Mouse (Mus musculus) olfactory bulb, adult 2 months (tissue): ENCODE measurements around the gene Atp5d.

Experiments
- CTCF ChIP-seq: fragments of 200-500 bp; IDR thresholded peaks from 2 replicates; pipeline ENCODE4 v1.5.1; 2012; ENCODE audit warnings: low read depth, mild to moderate bottlenecking, low read length, moderate library complexity; ENCODE audit not compliant: insufficient read depth
- POLR2A ChIP-seq: fragments of 200-500 bp; IDR thresholded peaks from 2 replicates; pipeline ENCODE4 v1.6.1; 2012; ENCODE audit warnings: mild to moderate bottlenecking, low read depth, low read length, moderate library complexity; ENCODE audit not compliant: insufficient read depth

DNA sequence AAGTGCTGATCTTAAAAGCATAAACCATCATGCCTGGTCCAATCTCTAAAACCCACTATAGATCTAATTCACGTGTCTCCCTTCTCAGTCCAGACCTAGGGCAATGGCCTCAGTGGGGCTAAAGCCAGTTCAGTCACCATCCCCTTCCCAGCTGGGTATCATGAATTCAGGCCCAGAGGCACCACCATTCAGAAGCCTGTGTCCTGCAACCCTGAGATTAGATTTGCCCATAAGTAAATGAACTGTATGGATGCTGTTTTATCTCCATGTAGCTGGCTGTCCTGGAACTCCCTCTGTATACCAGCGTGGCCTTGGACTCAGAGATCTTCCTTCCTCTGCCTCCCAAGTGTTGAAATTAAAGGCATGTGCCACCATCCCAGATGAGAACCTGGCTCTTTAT lies 35.4 kb upstream of the Atp5d start:
- TF ChIP-seq CTCF: no peak
- TF ChIP-seq POLR2A: no peak
